Mouse (Mus musculus) ES-Bruce4 (cell line): ENCODE measurements around the gene Prlr.

Experiments
- CTCF ChIP-seq: IDR thresholded peaks from one replicate; pipeline ENCODE4 v1.8.1; 2011; ENCODE audit warnings: low read depth, low read length
- EP300 ChIP-seq: IDR thresholded peaks from 2 replicates; pipeline ENCODE4 v1.6.1; 2011; ENCODE audit warnings: low read depth, low read length; ENCODE audit not compliant: insufficient read depth
- POLR2A ChIP-seq: IDR thresholded peaks from one replicate; pipeline ENCODE4 v1.8.1; 2011; ENCODE audit warnings: low read length; ENCODE audit not compliant: insufficient read depth

- TF ChIP-seq EP300 (no peak), POLR2A (no peak), CTCF (no peak)
Measured at GRCm38 (mm10) chr15:10175656-10176055, 1.4 kb upstream of the Prlr start.
